Mouse (Mus musculus) ES-Bruce4 (cell line): Measurements from ENCODE around the gene Gm45716.

Experiments
- CTCF ChIP-seq: IDR thresholded peaks from one replicate; pipeline ENCODE4 v1.8.1; 2011; ENCODE audit warnings: low read depth, low read length
- EP300 ChIP-seq: IDR thresholded peaks from 2 replicates; pipeline ENCODE4 v1.6.1; 2011; ENCODE audit warnings: low read depth, low read length; ENCODE audit not compliant: insufficient read depth

- TF ChIP-seq EP300 (no peak), CTCF (no peak)
Observed at GRCm38 (mm10) chr11:90146086-90146860, 41.2 kb upstream of the Gm45716 start.
